Mouse (Mus musculus) lung, adult 2 months (tissue): ENCODE data around the gene Rab8b. TPM values are rescaled to one million over a fixed set of nuclear protein-coding genes. Genes with fewer than 3 reads are reported as not detected.
"Not testable (repeated sequence)": the region's sequence is repeated elsewhere in the genome, so short reads cannot be mapped to it uniquely, and the experiment has no call there.

Experiments used
- DNase-seq: peaks from one replicate; pipeline ENCODE4 v3.0.0; 2022
- H3K4me1 ChIP-seq: fragments of 200-500 bp; 2 replicates; pipeline ENCODE4 v1.6.1; 2011; ENCODE audit warnings: low read length; ENCODE audit not compliant: control insufficient read depth, insufficient read depth
- H3K4me3 ChIP-seq: fragments of 200-500 bp; replicated peaks from 2 replicates; pipeline ENCODE3; 2011; ENCODE audit warnings: low read depth, mild to moderate bottlenecking, control low read depth, low read length; ENCODE audit errors: extremely low read depth
- CTCF ChIP-seq: fragments of 200-500 bp; IDR thresholded peaks from 2 replicates; pipeline ENCODE4 v1.5.1; 2011; ENCODE audit warnings: mild to moderate bottlenecking, low read length, control low read depth; ENCODE audit not compliant: insufficient read depth
- POLR2A ChIP-seq: fragments of 200-500 bp; IDR thresholded peaks from 2 replicates; pipeline ENCODE4 v1.6.1; 2011; ENCODE audit warnings: low read depth, mild to moderate bottlenecking, control low read depth, low read length, borderline replicate concordance; ENCODE audit errors: extremely low read depth
- whole genome bisulfite sequencing: fragments of 180-500 bp; shearing (Covaris S2); methylation state at CpG from one replicate; pipeline ENCODE4 v1.1.7; 2018; 5-methylcytosine and 5-hydroxymethylcytosine counted together
- polyA plus RNA-seq: library from polyadenylated mRNA; depleted of rRNA; stranded (reverse); fragments of >200 nt; gene quantifications from 2 replicates; pipeline ENCODE4 v1.2.3, GENCODE M21; 2012

Rab8b gene
- polyA plus RNA-seq, 1 experiment = 19.2 TPM

DNA sequence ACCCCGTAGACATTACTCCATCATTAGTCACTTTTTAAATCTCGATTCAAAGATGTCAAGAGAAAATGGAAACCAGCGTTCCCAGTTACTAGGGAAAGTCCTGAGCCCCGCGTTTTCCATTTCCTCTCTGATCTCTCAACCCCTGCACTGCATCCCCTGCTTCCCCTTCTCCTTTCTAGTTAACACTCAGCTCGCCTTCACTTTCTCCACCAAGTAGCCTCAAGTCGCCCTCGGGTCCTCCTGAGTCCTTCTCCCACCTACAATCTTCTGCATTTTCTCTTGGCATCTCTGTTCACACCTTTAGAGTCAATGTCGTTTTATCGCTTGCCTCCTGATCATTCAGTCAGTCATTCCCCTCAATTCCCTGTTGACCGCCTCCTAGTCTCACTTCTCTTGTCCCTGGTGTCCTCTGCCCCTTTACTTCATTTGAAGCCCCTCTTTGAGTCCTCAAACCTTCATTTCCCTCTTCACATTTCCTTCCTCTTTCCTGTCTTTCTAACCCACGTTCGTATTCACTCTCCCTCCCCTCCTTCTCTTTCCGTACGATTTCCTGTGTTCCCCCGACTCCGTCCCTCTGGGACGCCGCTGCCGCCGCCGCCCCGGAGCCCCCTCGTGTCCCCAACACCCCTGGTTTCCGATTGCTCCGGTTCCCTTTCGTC lies 686 bp downstream of the Rab8b start:
- DNase-seq = peak; percentile 29
- no peak for TF ChIP-seq CTCF
- no peak for TF ChIP-seq POLR2A
- 2% methylated on average over 27 of the region's 27 CpGs for WGBS
- peaks cover 19% of the 10 kb centered on the region for H3K4me1 ChIP-seq
- peak overlapping the region; percentile 84 for H3K4me3 ChIP-seq

DNA sequence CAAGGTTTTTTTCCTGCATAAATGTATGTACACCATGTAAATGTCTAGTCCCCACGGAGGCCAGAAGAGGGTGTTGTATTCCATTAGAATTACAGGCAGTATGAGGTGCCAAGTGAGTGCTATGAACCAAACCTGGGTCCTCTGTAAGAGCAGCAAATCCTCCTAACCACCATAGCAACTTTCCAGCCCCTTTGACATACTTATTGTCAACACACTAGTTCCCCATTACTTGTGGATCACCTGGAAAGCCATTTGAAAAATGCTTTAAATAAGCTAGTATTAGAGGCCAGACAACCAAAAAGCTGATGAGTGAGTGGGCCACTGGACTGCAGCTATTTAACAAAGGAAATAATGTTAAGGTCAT lies 1.6 kb downstream of the Rab8b start:
- DNase-seq = no peak
- H3K4me3 ChIP-seq = no peak overlapping the region
- WGBS = 61% methylated on average over 1 of the region's 1 CpGs
- TF ChIP-seq CTCF (no peak), POLR2A (no peak)
- peaks cover 21% of the 10 kb centered on the region for H3K4me1 ChIP-seq

DNA sequence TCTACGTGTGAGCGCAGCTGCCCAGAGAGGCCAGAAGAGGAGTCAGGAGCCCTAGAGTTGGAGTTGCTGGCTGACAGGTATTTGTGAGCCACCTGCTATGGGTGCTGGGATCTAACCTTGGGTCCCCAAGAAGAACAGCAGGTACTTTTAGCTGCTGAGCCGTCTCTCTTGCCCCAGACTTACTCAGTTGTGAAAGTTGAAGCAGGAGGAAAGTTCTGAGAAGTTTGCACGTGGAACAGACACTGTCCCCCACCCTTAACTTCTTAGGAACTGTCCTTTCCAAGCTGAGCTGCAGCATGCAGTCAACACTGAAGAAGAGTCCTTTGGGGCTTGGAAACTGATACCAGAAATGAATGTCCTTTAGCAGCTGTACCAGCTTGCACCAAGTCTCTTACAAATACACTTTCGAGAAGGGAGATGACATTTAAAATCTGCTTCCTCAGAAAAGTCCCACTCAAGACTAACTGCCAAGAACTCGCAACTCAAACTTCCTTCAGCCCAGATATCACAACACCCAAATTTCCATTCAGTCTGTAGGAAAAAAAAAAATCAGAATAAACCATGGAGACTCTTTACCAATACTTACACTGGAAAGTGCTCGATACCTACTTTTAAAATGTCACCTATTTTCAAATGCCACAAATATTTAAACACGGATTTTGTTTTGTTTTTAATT lies 2.1 kb downstream of the Rab8b start:
- DNase-seq = no peak
- TF ChIP-seq CTCF = no peak
- TF ChIP-seq POLR2A = no peak
- WGBS = 60% methylated on average over 8 of the region's 8 CpGs
- Histone ChIP-seq H3K4me3 (no peak overlapping the region), H3K4me1 (peaks cover 21% of the 10 kb centered on the region)

DNA sequence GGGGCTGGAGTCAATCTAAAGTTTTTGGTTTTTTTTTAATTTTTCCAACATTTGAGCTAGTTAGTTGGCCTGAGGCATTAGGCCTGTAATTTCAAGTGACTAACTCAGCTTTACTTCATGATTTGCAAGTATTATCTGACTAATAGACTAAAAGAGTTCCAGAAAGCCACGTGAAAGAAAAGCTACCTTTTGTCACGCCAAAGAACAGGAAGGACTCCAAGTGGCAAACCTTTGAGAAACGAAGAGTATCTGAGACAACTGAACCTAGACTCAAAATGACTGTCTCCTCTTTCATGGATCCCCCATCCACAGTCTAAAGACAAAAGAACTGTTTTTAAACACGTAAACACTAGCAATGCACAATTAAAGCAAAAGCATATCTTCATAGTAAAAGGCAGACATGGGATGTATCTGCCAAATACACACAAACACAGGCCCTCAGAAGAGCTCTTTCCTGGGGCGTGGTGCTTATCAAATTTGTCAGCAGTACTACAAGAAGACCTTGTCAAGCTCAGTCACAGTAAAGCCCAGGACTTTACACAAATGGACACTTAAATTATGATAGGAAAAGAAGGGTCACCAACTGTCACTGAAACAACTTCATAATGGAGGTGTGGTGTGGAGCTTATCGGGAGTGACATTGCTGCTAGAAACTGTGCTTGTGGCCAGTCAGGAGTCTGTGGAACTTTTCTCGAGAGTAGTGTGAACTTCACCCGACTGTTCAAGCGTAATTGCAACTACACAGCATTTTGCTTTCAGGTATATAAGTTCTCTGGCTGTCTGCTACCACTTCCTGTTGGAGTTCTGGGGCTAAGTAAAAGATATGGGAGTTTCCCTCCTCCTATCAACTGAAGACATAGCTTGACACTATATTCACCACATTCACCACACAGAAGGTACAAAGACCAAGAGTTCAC lies 3.4 kb downstream of the Rab8b start:
- no peak for DNase-seq
- H3K4me1 ChIP-seq = peaks cover 21% of the 10 kb centered on the region
- WGBS = 53% methylated on average over 9 of the region's 9 CpGs
- no peak overlapping the region for H3K4me3 ChIP-seq
- TF ChIP-seq CTCF (no peak), POLR2A (no peak)

DNA sequence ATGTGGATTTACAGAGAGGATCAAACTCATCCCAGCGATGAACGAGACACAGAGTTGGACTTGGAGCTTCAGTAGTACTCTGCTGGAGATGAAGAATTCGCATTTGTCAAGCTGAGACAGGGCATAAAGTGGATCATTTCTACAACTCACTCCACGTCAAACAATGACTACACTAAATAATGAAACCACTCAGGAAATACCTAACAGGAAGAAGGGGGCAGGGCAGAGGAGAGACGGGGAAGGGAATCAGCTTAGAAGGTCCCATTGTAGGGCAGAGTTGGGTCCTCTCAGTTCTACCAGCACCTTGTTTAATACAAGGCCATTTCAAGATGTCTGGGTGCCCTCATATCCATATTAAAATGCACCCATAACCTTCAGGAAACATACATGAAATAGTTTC lies 4.1 kb downstream of the Rab8b start:
- TF ChIP-seq POLR2A = no peak
- no peak for TF ChIP-seq CTCF
- DNase-seq = no peak
- WGBS = 31% methylated on average over 5 of the region's 5 CpGs
- H3K4me3 ChIP-seq = no peak overlapping the region
- H3K4me1 ChIP-seq = peaks cover 21% of the 10 kb centered on the region

DNA sequence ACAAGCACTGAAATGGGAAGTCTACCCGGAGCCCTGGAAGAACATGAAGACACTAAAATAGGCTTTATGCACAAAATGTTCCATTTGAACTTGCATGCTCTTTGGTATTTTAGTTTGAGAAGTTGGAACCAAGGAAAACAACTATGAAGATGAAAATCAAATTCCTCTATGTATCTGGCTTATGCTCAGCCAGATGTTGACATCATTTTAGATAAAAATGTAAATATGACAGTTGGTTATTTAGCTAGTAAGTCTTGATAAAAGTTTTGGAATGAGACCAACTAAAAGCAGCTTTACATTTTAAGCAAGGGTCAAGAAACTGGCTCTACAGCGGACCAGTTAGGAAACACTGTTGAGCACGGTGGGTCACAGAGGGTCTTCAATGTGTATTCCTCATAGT lies 4.9 kb downstream of the Rab8b start:
- no peak for TF ChIP-seq POLR2A
- no peak for TF ChIP-seq CTCF
- DNase-seq = no peak
- Histone ChIP-seq H3K4me1 (peaks cover 21% of the 10 kb centered on the region), H3K4me3 (no peak overlapping the region)
- 80% methylated on average over 3 of the region's 3 CpGs for WGBS

DNA sequence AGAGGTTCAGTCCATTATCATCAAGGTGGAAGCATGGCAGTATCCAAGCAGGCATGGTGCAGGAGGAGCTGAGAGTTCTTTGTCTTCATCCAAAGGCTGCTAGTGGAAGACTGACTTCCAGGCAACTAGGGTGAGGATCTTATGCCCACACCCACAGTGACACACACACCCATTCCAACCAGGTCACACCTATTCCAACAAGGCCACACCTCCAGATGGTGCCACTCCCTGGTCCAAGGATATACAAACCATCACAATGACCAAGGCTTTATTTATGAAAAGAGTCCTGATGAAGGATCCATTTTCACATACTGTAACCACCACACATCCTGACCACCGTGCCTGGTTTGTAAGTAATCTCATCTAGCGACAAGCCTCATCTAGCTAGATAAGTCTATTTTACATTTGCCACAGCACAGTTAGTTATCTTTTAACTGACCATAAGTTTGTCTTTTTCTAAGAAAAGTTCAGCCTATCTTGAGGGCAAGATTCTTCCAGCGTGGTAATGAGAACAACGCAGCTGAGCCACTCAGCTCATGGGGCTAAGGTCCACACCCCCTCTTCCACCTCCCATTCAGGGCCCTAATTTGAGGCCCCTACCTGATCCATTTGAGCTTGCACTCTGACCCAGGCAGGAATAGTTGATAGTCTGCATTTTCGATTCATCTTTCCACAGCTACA lies 6.1 kb downstream of the Rab8b start:
- not testable (repeated sequence) for DNase-seq, H3K4me3 ChIP-seq
- peaks cover 21% of the 10 kb centered on the region for H3K4me1 ChIP-seq
- 81% methylated on average over 5 of the region's 5 CpGs for WGBS

DNA sequence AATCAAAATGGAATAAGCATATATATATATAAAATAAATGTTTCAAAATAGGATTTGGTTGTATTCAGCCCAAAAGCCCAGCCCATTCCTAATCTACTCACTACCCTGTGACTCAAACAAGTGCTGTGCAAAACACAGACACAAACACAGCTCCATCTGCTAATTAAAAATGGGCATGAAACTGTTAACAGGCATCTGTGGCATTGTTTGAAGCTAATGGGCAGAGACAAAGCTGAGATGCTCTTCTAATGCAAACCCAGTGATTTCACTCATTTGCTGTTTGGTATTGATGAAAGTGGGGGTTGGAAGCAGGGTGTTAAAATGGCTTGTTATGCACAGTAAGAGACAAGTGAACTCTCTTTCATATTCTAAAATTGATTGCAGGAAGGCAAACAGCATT lies 7.2 kb downstream of the Rab8b start:
- TF ChIP-seq POLR2A = no peak
- TF ChIP-seq CTCF = no peak
- no peak for DNase-seq
- Histone ChIP-seq H3K4me3 (no peak overlapping the region), H3K4me1 (peaks cover 20% of the 10 kb centered on the region)

DNA sequence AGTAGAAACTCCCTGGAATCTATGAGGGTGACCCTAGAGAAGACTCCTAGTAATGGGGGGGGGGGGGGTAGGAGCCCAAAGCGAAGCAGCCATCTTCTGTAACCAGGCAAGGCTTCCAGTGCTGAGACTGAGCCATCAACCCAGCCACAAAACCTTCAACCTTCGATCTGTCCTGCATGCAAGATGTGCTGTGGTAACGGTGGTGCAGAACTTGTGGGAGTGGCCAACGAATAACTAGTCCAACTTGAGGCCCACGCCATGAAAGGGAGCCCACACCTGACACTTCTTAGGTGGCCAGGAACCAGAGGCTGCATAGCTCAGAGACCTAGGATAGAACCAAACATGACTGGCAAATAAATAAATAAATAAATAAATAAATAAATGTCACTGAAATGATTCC lies 8.8 kb downstream of the Rab8b start:
- WGBS = 86% methylated on average over 5 of the region's 5 CpGs
- no peak overlapping the region for H3K4me3 ChIP-seq
- no peak for DNase-seq
- TF ChIP-seq POLR2A (no peak), CTCF (no peak)
- H3K4me1 ChIP-seq = peaks cover 24% of the 10 kb centered on the region
